Mouse (Mus musculus): Measurements from ENCODE around the gene Tcp11. TPM values are rescaled to one million over a fixed set of nuclear protein-coding genes. Genes with fewer than 3 reads are reported as not detected.
A peak's percentile ranks its signal among the peaks of the same experiment; 100 is the strongest.

Tcp11 gene
- polyA plus RNA-seq, 1 experiment, result not detected

DNA sequence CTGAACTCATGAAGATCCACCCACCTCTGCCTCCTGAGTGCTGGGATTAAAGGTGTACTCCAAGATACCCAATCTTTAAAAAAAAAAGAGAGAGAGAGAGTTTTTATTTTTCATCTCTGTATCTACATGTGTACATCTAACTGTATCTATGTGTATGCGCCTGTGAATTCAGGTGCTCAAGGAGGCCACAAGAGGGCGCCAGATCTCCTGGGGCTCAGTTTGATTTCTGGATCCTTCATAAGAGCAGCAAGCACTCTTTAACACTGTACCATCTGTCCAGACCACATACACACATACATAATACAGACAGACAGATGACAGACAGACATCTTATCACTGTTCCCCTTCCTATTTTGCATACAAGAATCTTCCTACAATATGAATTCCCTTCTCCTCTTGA is 11.9 kb upstream of the Tcp11 start:
- no peak overlapping the region for H3K4me3 ChIP-seq (ENCODE audit: insufficient read depth, low read depth, low read length)
- WGBS, result 97% methylated on average over 2 of the region's 2 CpGs
- no peak overlapping the region for H3K27ac ChIP-seq (ENCODE audit: insufficient read depth, low read depth, low read length)
- TF ChIP-seq CTCF (IDR thresholded peaks at IDR 0.05; ENCODE audit: insufficient read depth, low read depth, low read length) (no peak), POLR2A (IDR thresholded peaks at IDR 0.05; ENCODE audit: insufficient read depth, low read depth, low read length) (no peak)
- no peaks in the 10 kb centered on the region for H3K4me1 ChIP-seq (ENCODE audit: control insufficient read depth, insufficient read depth, low read length)

DNA sequence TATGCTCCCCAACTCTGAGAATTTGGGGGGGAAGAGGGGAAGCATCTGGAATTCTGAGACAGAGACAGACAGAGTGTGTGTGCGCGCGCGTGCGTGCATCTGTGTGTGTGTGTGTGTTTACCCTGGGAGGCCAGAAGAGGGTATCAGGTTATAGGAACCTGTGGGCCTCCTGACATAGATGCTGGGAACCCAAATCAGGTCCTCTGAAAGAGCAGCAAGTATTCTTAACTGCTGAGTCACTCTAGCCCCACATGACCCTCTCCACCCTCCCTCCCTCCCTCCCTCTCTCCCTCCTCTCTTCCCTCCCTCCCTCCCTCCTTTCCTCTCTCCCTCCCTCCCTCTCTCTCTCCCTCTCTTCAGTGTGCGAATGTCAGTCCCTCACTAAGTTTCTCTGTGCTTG is 8.3 kb upstream of the Tcp11 start:
- Histone ChIP-seq H3K4me3 (ENCODE audit: insufficient read depth, low read depth, low read length) (no peak overlapping the region), H3K27ac (ENCODE audit: insufficient read depth, low read depth, low read length) (no peak overlapping the region), H3K4me1 (ENCODE audit: control insufficient read depth, insufficient read depth, low read length) (no peaks in the 10 kb centered on the region)
- TF ChIP-seq CTCF (IDR thresholded peaks at IDR 0.05; ENCODE audit: insufficient read depth, low read depth, low read length) (no peak), POLR2A (IDR thresholded peaks at IDR 0.05; ENCODE audit: insufficient read depth, low read depth, low read length) (no peak)
- WGBS, result 97% methylated on average over 5 of the region's 6 CpGs

DNA sequence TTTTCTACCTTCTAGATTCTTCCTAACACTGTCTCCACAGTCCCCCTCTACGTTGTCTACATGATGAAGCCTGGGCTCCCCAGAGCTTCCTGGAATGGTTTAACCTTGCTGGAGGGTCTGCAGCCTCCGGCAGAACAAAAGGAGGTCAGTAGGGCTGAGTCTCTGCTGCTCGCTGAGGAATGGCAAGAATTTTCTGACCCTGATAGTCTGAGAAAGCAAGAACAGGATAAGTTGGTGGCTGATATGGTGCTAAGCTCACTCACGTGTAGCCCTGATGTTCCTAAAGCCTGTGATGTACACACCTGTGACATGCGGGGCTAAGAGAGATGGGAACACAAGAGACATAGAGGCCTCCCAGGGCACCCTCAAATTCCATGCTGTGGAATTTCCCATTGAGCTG is 7.0 kb upstream of the Tcp11 start:
- no peak overlapping the region for H3K4me3 ChIP-seq (ENCODE audit: insufficient read depth, low read depth, low read length)
- 68% methylated on average over 5 of the region's 5 CpGs for WGBS
- no peak for TF ChIP-seq POLR2A (IDR thresholded peaks at IDR 0.05; ENCODE audit: insufficient read depth, low read depth, low read length)
- TF ChIP-seq CTCF (IDR thresholded peaks at IDR 0.05; ENCODE audit: insufficient read depth, low read depth, low read length), result no peak
- no peaks in the 10 kb centered on the region for H3K4me1 ChIP-seq (ENCODE audit: control insufficient read depth, insufficient read depth, low read length)
- H3K27ac ChIP-seq (ENCODE audit: insufficient read depth, low read depth, low read length), result no peak overlapping the region

DNA sequence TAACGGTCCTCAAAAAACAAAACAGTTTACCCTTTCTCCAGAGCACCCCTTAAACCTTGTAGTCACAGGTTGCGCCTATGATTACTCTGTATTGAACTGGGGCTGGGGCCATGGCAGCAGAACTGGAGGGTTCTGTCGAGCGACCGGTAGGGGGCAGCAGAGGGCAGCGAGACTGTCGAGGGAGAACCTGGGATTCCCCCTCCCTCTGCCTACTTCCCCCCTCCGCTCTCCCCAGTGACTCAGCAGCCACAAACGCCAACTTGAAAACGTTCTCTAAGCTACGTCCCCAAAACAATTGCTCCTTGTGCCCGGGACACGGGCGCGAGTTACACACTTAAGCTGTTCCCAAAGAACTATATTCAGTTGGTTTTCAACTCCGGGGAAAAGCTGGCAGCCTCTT is 4.5 kb upstream of the Tcp11 start:
- WGBS, result 1% methylated on average over 16 of the region's 16 CpGs
- H3K27ac ChIP-seq (ENCODE audit: insufficient read depth, low read depth, low read length), result no peak overlapping the region
- H3K4me3 ChIP-seq (ENCODE audit: insufficient read depth, low read depth, low read length), result no peak overlapping the region
- H3K4me1 ChIP-seq (ENCODE audit: control insufficient read depth, insufficient read depth, low read length), result peaks cover 3% of the 10 kb centered on the region; the same call in 1 of the 2 replicates
- TF ChIP-seq CTCF (IDR thresholded peaks at IDR 0.05; ENCODE audit: insufficient read depth, low read depth, low read length) (peak; percentile 83), POLR2A (IDR thresholded peaks at IDR 0.05; ENCODE audit: insufficient read depth, low read depth, low read length) (no peak)

DNA sequence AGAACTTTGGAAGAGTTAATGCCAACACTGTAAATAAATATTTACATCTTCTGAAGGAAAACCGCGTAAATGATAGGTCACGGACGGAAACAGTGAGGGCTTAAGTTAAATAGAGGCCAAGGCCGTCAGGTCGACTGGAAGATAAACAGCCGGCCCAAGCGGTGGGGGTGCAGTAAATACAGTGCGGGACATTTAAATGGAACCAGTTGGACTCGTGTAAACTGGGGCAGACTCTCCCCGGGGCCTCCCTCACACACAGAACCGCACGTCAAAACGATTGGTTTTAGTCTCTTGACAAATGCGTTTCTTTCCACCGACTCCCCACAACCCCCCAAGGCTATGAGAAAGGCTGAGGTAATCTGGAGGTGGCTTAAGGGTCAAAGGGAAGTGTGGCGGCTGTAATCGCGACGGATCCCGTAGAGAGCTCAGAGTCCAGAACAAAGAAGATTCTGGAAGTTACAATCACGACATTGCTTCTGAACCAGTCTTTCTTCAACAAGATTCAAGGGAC is 4.0 kb upstream of the Tcp11 start:
- 40% methylated on average over 22 of the region's 22 CpGs for WGBS
- TF ChIP-seq CTCF (IDR thresholded peaks at IDR 0.05; ENCODE audit: insufficient read depth, low read depth, low read length) (no peak), POLR2A (IDR thresholded peaks at IDR 0.05; ENCODE audit: insufficient read depth, low read depth, low read length) (no peak)
- Histone ChIP-seq H3K27ac (ENCODE audit: insufficient read depth, low read depth, low read length) (no peak overlapping the region), H3K4me3 (ENCODE audit: insufficient read depth, low read depth, low read length) (no peak overlapping the region), H3K4me1 (ENCODE audit: control insufficient read depth, insufficient read depth, low read length) (peaks cover 7% of the 10 kb centered on the region; the same call in 1 of the 2 replicates)

DNA sequence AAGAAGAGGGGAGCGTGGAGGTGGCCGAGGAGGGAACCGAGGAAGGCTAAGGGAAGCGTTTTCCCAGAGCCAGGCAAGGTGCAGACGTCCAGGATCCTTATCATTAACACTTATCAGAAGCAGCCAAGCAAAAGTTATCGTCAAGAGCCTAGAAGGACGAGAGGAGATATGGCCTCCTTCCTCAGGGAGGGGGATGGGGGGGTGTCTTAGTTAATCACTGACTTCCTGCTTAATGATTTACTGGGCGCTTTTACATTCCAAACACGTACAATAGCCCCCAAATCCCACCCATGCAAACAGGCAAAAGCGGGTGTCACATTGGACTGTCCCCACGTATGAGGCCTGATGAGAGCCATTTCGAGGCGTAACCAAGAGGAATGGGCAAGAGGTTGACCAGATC is 2.4 kb upstream of the Tcp11 start:
- peaks cover 7% of the 10 kb centered on the region; the same call in 1 of the 2 replicates for H3K4me1 ChIP-seq (ENCODE audit: control insufficient read depth, insufficient read depth, low read length)
- no peak overlapping the region for H3K27ac ChIP-seq (ENCODE audit: insufficient read depth, low read depth, low read length)
- 81% methylated on average over 13 of the region's 13 CpGs for WGBS
- no peak overlapping the region for H3K4me3 ChIP-seq (ENCODE audit: insufficient read depth, low read depth, low read length)
- no peak for TF ChIP-seq POLR2A (IDR thresholded peaks at IDR 0.05; ENCODE audit: insufficient read depth, low read depth, low read length)

DNA sequence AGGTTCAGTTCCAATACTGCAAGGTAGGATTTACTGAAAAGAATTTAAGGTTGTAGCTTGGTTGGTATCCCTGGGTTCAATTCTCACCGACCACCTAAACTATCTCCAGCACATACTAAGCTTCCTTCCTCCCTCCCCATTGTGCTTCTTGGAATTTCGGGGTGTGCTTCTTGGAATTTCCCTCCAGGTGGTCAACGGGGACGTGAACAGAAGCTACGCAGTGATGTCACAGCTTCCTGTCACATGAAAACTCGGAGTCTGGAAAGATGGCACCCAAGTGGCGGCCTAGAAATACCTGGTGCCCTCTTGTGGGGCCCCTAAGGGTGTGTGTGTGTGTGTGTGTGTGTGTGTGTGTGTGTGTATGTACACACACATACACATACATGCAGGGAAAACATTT is 1.4 kb upstream of the Tcp11 start:
- no peak for TF ChIP-seq CTCF (IDR thresholded peaks at IDR 0.05; ENCODE audit: insufficient read depth, low read depth, low read length)
- TF ChIP-seq POLR2A (IDR thresholded peaks at IDR 0.05; ENCODE audit: insufficient read depth, low read depth, low read length), result no peak
- Histone ChIP-seq H3K4me3 (ENCODE audit: insufficient read depth, low read depth, low read length) (no peak overlapping the region), H3K4me1 (ENCODE audit: control insufficient read depth, insufficient read depth, low read length) (peaks cover 7% of the 10 kb centered on the region; the same call in 1 of the 2 replicates), H3K27ac (ENCODE audit: insufficient read depth, low read depth, low read length) (no peak overlapping the region)
- 92% methylated on average over 7 of the region's 7 CpGs for WGBS

DNA sequence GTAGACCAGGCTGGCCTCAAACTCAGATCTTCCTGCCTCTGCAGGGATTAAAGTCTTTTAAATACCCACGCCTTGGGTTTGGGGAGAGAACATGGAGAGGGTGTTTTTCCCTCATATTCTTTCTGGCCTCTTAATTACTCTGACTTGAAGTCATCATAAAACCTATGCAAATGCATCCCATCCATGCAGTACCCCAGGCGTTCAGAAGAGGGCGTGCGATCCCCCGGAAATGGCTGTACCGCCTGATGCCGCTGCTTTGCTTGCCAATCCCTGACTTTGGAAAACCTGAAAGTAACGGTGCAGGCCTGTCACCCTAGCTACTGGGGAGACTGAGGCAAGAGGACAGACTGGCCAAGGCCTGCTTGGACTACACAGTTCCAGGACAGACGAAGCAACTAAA is 946 bp upstream of the Tcp11 start:
- TF ChIP-seq POLR2A (IDR thresholded peaks at IDR 0.05; ENCODE audit: insufficient read depth, low read depth, low read length), result no peak
- peak; percentile 41; the same call in 1 of the 2 replicates for TF ChIP-seq CTCF (IDR thresholded peaks at IDR 0.05; ENCODE audit: insufficient read depth, low read depth, low read length)
- peaks cover 7% of the 10 kb centered on the region; the same call in 1 of the 2 replicates for H3K4me1 ChIP-seq (ENCODE audit: control insufficient read depth, insufficient read depth, low read length)
- H3K27ac ChIP-seq (ENCODE audit: insufficient read depth, low read depth, low read length), result no peak overlapping the region
- 61% methylated on average over 9 of the region's 9 CpGs for WGBS
- no peak overlapping the region for H3K4me3 ChIP-seq (ENCODE audit: insufficient read depth, low read depth, low read length)

DNA sequence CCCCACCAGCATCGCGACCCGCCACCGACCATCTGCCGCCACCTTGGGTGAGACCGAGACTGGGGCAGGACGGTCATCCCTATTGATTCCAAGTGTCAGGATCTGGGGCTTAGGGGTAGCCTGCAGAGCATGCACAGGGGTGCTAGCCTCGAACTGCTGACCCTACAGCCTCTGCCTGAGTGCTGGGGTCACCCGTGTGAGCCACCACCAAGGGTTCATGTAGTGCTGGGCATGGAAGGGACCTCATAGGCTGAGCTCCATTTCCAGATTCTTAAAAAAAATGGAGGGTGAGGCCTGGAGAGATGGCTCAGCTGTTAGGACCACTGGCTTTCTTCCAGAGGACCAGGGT is 352 bp upstream of the Tcp11 start:
- 15% methylated on average over 9 of the region's 9 CpGs for WGBS
- no peak overlapping the region for H3K4me3 ChIP-seq (ENCODE audit: insufficient read depth, low read depth, low read length)
- peaks cover 7% of the 10 kb centered on the region; the same call in 1 of the 2 replicates for H3K4me1 ChIP-seq (ENCODE audit: control insufficient read depth, insufficient read depth, low read length)
- TF ChIP-seq POLR2A (IDR thresholded peaks at IDR 0.05; ENCODE audit: insufficient read depth, low read depth, low read length) (no peak), CTCF (IDR thresholded peaks at IDR 0.05; ENCODE audit: insufficient read depth, low read depth, low read length) (no peak)
- H3K27ac ChIP-seq (ENCODE audit: insufficient read depth, low read depth, low read length), result no peak overlapping the region

DNA sequence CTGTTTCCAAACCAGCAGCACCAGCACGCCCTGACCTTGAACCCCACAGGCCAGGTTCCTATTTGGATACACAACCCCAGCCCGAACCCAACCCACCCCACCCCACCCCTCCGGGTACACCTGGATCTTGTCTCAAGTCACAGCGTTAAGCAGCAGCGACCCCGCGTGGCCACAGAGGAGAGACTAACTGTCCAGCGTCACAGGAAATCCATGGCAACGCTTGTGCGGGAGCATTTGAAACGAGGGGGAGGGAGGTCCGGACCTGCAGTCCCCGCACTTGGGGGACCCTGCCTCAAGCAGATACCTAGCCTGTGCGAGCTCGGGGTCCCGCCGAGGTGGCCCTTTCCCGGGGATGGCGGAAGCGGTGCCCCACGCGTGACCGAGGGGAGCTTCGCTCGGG is 821 bp downstream of the Tcp11 start:
- WGBS, result 2% methylated on average over 25 of the region's 25 CpGs
- H3K27ac ChIP-seq (ENCODE audit: insufficient read depth, low read depth, low read length), result no peak overlapping the region
- peak overlapping the region; percentile 54 for H3K4me3 ChIP-seq (ENCODE audit: insufficient read depth, low read depth, low read length)
- H3K4me1 ChIP-seq (ENCODE audit: control insufficient read depth, insufficient read depth, low read length), result peaks cover 7% of the 10 kb centered on the region; the same call in 1 of the 2 replicates
- peak; percentile 78; the same call in 1 of the 2 replicates for TF ChIP-seq CTCF (IDR thresholded peaks at IDR 0.05; ENCODE audit: insufficient read depth, low read depth, low read length)
- no peak for TF ChIP-seq POLR2A (IDR thresholded peaks at IDR 0.05; ENCODE audit: insufficient read depth, low read depth, low read length)

All from olfactory bulb, adult 2 months (tissue).